ENCODE assay signal across 8 mouse cellular contexts in the genomic region with DNA sequence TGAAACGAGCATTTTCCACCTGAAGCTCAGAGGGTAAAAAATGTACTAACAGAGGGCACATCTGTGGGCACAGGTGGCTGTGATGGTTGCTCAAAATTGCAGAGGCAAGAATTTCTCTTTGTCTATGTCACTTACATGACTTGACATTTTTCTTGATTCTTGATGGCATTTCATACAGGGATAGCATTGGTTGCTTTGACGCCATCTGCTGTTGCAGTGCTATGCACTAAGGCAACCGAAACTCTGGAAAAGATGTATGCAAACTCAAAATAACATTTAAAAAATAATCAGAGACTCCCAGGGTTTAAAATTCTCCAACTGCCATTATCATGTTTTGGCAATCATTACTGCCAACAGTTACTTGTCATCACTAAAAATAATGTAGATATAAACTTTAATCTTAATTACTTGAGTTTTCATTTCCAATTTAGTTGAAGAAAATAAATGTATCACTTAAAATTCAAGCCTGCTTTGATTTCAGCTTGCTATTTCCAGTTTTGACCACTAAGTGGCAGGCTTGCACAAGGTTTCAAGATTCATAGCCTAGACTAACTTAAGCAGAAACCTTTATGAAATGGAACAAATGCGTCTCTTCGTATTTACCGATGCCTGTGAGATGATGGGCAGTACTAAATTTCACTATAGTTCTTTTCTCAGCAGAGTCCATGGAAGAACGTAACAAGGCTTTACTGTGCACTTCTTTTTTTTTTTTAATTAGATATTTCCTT.
A peak's percentile ranks its signal among the peaks of the same experiment; 100 is the strongest.
DNase-seq lines count a peak whose midpoint lies in the region; ATAC-seq and TF ChIP-seq lines count a peak whose summit lies in the region.

No protein-coding gene starts in this region.

- H3K4me2 ChIP-seq in forebrain, embryonic 11.5 days (ENCODE audit: low read depth, low read length, severe bottlenecking) = no peak overlapping the region
- H3K4me2 ChIP-seq in forebrain, embryonic 12.5 days = no peak overlapping the region
- no peak overlapping the region for H3K4me2 ChIP-seq in lung, embryonic 14.5 days
- H3K4me2 ChIP-seq in stomach, postnatal 0 days (replicated peaks; ENCODE audit: low read depth) = no peak overlapping the region

- H3K27ac ChIP-seq in forebrain, embryonic 11.5 days (ENCODE audit: low read depth, low read length) = no peak overlapping the region
- no peak overlapping the region for H3K27ac ChIP-seq in forebrain, embryonic 12.5 days
- no peak overlapping the region for H3K27ac ChIP-seq in embryonic facial prominence, embryonic 10.5 days (replicated peaks)
- H3K27ac ChIP-seq in lung, embryonic 14.5 days (ENCODE audit: low read depth) = no peak overlapping the region
- no peak overlapping the region for H3K27ac ChIP-seq in stomach, postnatal 0 days (replicated peaks)

- no peaks in the 10 kb centered on the region for H3K4me1 ChIP-seq in forebrain, embryonic 11.5 days (replicated peaks; ENCODE audit: control insufficient read depth, insufficient read depth, low read length)
- H3K4me1 ChIP-seq in forebrain, embryonic 12.5 days = no peaks in the 10 kb centered on the region
- no peaks in the 10 kb centered on the region for H3K4me1 ChIP-seq in embryonic facial prominence, embryonic 10.5 days
- H3K4me1 ChIP-seq in lung, embryonic 14.5 days (ENCODE audit: insufficient read depth) = no peaks in the 10 kb centered on the region
- no peaks in the 10 kb centered on the region for H3K4me1 ChIP-seq in stomach, postnatal 0 days (replicated peaks; ENCODE audit: control insufficient read depth, insufficient read depth)

- DNase-seq in forebrain, embryonic 11.5 days (ENCODE audit: low spot score) = peak; percentile 54
- peak; percentile 35 to 41 for DNase-seq in urinary bladder, postnatal 36 days (ENCODE audit: low spot score in 2 of 2)
- no peak for DNase-seq in urinary bladder, postnatal 10 days (ENCODE audit: low spot score)
- DNase-seq in embryonic facial prominence, embryonic 10.5 days (ENCODE audit: low spot score) = peak; percentile 47
- DNase-seq in kidney, postnatal 36 days = peak; percentile 25 to 60
- DNase-seq in lung, embryonic 14.5 days = peak; percentile 86
- peak; percentile 36 for DNase-seq in stomach, postnatal 0 days (ENCODE audit: low spot score)

- H3K36me3 ChIP-seq in forebrain, embryonic 11.5 days (ENCODE audit: control insufficient read depth, insufficient read depth, low read length) = no peaks in the 10 kb centered on the region
- no peaks in the 10 kb centered on the region for H3K36me3 ChIP-seq in forebrain, embryonic 12.5 days (replicated peaks)
- H3K36me3 ChIP-seq in embryonic facial prominence, embryonic 10.5 days (replicated peaks) = no peaks in the 10 kb centered on the region
- no peaks in the 10 kb centered on the region for H3K36me3 ChIP-seq in lung, embryonic 14.5 days (ENCODE audit: insufficient read depth)
- no peaks in the 10 kb centered on the region for H3K36me3 ChIP-seq in stomach, postnatal 0 days (ENCODE audit: control insufficient read depth, insufficient read depth, low read length)

- WGBS in forebrain, embryonic 11.5 days = 41% methylated on average over 7 of the region's 7 CpGs
- 34% methylated on average over 7 of the region's 7 CpGs for WGBS in forebrain, embryonic 12.5 days
- WGBS in embryonic facial prominence, embryonic 10.5 days = 36% methylated on average over 7 of the region's 7 CpGs
- 23% methylated on average over 7 of the region's 7 CpGs for WGBS in lung, embryonic 14.5 days
- WGBS in stomach, postnatal 0 days = 24% methylated on average over 7 of the region's 7 CpGs

- H3K9me3 ChIP-seq in forebrain, embryonic 11.5 days (ENCODE audit: control insufficient read depth, low read length) = no peaks in the 10 kb centered on the region
- no peaks in the 10 kb centered on the region for H3K9me3 ChIP-seq in forebrain, embryonic 12.5 days
- H3K9me3 ChIP-seq in embryonic facial prominence, embryonic 10.5 days = no peaks in the 10 kb centered on the region
- H3K9me3 ChIP-seq in lung, embryonic 14.5 days (ENCODE audit: low read depth, low read length) = no peaks in the 10 kb centered on the region
- H3K9me3 ChIP-seq in stomach, postnatal 0 days (ENCODE audit: control insufficient read depth, low read length) = no peaks in the 10 kb centered on the region

- no peak overlapping the region for H3K4me3 ChIP-seq in forebrain, embryonic 11.5 days (ENCODE audit: low read depth, low read length)
- no peak overlapping the region for H3K4me3 ChIP-seq in forebrain, embryonic 12.5 days (replicated peaks)
- H3K4me3 ChIP-seq in embryonic facial prominence, embryonic 10.5 days = no peak overlapping the region
- H3K4me3 ChIP-seq in lung, embryonic 14.5 days (ENCODE audit: low read depth, low read length) = no peak overlapping the region
- no peak overlapping the region for H3K4me3 ChIP-seq in stomach, postnatal 0 days (ENCODE audit: low read depth, low read length)

- no peak overlapping the region for H3K9ac ChIP-seq in forebrain, embryonic 11.5 days (ENCODE audit: low read length)
- H3K9ac ChIP-seq in forebrain, embryonic 12.5 days = no peak overlapping the region
- H3K9ac ChIP-seq in lung, embryonic 14.5 days = no peak overlapping the region
- no peak overlapping the region for H3K9ac ChIP-seq in stomach, postnatal 0 days (ENCODE audit: low read length)

- no peak for ATAC-seq in forebrain, embryonic 11.5 days (replicated peaks; ENCODE audit: low FRiP score)
- no peak for ATAC-seq in forebrain, embryonic 12.5 days (ENCODE audit: low FRiP score)
- no peak for ATAC-seq in lung, embryonic 14.5 days (ENCODE audit: insufficient read depth)
- ATAC-seq in stomach, postnatal 0 days (ENCODE audit: low FRiP score, low TSS enrichment) = no peak

- H3K27me3 ChIP-seq in forebrain, embryonic 11.5 days (ENCODE audit: control insufficient read depth, insufficient read depth, low read length) = no peaks in the 10 kb centered on the region
- H3K27me3 ChIP-seq in forebrain, embryonic 12.5 days = no peaks in the 10 kb centered on the region
- no peaks in the 10 kb centered on the region for H3K27me3 ChIP-seq in embryonic facial prominence, embryonic 10.5 days (replicated peaks; ENCODE audit: low read depth, poor library complexity, severe bottlenecking)
- H3K27me3 ChIP-seq in lung, embryonic 14.5 days (ENCODE audit: insufficient read depth, low read length) = no peaks in the 10 kb centered on the region
- no peaks in the 10 kb centered on the region for H3K27me3 ChIP-seq in stomach, postnatal 0 days (ENCODE audit: control insufficient read depth, insufficient read depth, low read length)

- no peak for TF ChIP-seq EP300 in stomach, postnatal 0 days (optimal IDR thresholded peaks at IDR 0.05)

- peak; percentile 69 for TF ChIP-seq CTCF in lung, embryonic 14.5 days (IDR thresholded peaks at IDR 0.05; ENCODE audit: low read depth)
- peak; percentile 84 for TF ChIP-seq CTCF in stomach, postnatal 0 days (IDR thresholded peaks at IDR 0.05; ENCODE audit: low read depth)
